Comparison of ENCODE assay signal across 34 mouse cellular contexts in genomic region chr17:44205562-44205961, GRCm38 (mm10).
"Had no signal": no experiment of that assay in that cellular context is flagged by ENCODE, and none has a peak within 500 bp of the region (broad histone marks: within the 10 kb centered on the region; RNA-seq: fewer than 3 reads in every experiment).

No protein-coding gene starts in this region.

- ATAC-seq: hindbrain, embryonic 16.5 days; hindbrain, postnatal 0 days; inflammation-experienced regulatory T-cells, adult 6 months; intestine, embryonic 15.5 days; intestine, postnatal 0 days had no signal

- H3K36me3 ChIP-seq: heart, embryonic 10.5 days; heart, embryonic 12.5 days; heart, embryonic 13.5 days; heart, embryonic 15.5 days; hindbrain, embryonic 10.5 days; hindbrain, embryonic 12.5 days; hindbrain, embryonic 13.5 days; hindbrain, embryonic 15.5 days; intestine, embryonic 15.5 days; kidney, embryonic 15.5 days had no signal

- H3K9me3 ChIP-seq: heart, embryonic 10.5 days; heart, embryonic 12.5 days; heart, embryonic 13.5 days; heart, embryonic 15.5 days; hindbrain, embryonic 10.5 days; hindbrain, embryonic 12.5 days; hindbrain, embryonic 13.5 days; hindbrain, embryonic 15.5 days; intestine, embryonic 15.5 days; kidney, embryonic 15.5 days had no signal

- H3K27me3 ChIP-seq: heart, embryonic 12.5 days; heart, embryonic 13.5 days; heart, embryonic 15.5 days; hindbrain, embryonic 12.5 days; hindbrain, embryonic 13.5 days; hindbrain, embryonic 15.5 days; intestine, embryonic 15.5 days; kidney, embryonic 15.5 days had no signal

- DNase-seq: heart, postnatal 10 days; heart, postnatal 14 days; heart, postnatal 36 days; heart, postnatal 4 days; kidney, adult 11 months; kidney, adult 18-20 months; kidney, adult 2 months; kidney, adult 8-10 months; kidney, adult 9 months; kidney, postnatal 10 days; kidney, postnatal 14 days; kidney, postnatal 25 days; kidney, postnatal 36 days; kidney, postnatal 4 days; layer of hippocampus, adult 9-11 months; layer of hippocampus, postnatal 36 days had no signal

- H3K4me2 ChIP-seq: heart, embryonic 11.5 days; heart, embryonic 12.5 days; heart, embryonic 13.5 days; heart, embryonic 15.5 days; hindbrain, embryonic 12.5 days; hindbrain, embryonic 13.5 days; hindbrain, embryonic 14.5 days; hindbrain, embryonic 15.5 days; intestine, embryonic 15.5 days; kidney, embryonic 15.5 days had no signal

- H3K4me1 ChIP-seq: heart, embryonic 10.5 days; hindbrain, embryonic 10.5 days; hindbrain, embryonic 12.5 days; hindbrain, embryonic 13.5 days; hindbrain, embryonic 15.5 days; kidney, embryonic 15.5 days had no signal

- H3K27ac ChIP-seq: heart, embryonic 10.5 days; heart, embryonic 13.5 days; heart, embryonic 15.5 days; hindbrain, embryonic 10.5 days; hindbrain, embryonic 12.5 days; hindbrain, embryonic 13.5 days; hindbrain, embryonic 14.5 days; hindbrain, embryonic 15.5 days; hindbrain, postnatal 0 days; intestine, embryonic 15.5 days; kidney, embryonic 15.5 days; kidney, postnatal 0 days; layer of hippocampus, adult 2 months had no signal

- H3K9ac ChIP-seq: heart, embryonic 12.5 days; heart, embryonic 13.5 days; heart, embryonic 15.5 days; hindbrain, embryonic 12.5 days; hindbrain, embryonic 13.5 days; hindbrain, embryonic 14.5 days; hindbrain, embryonic 15.5 days; intestine, embryonic 15.5 days; kidney, embryonic 15.5 days had no signal

- H3K4me3 ChIP-seq: heart, embryonic 10.5 days; heart, embryonic 12.5 days; heart, embryonic 13.5 days; heart, embryonic 15.5 days; hindbrain, embryonic 10.5 days; hindbrain, embryonic 12.5 days; hindbrain, embryonic 13.5 days; hindbrain, embryonic 15.5 days; intestine, embryonic 15.5 days; kidney, embryonic 15.5 days; layer of hippocampus, adult 2 months had no signal
